Mouse (Mus musculus) embryonic fibroblast, embryonic 13.5 days (primary cell): Measurements from ENCODE around the gene Gm6871.

Experiments
- CTCF ChIP-seq: IDR thresholded peaks from 2 replicates; pipeline ENCODE4 v1.5.1; 2011; ENCODE audit warnings: mild to moderate bottlenecking, control low read depth, low read length, moderate library complexity, borderline replicate concordance; ENCODE audit not compliant: insufficient read depth
- POLR2A ChIP-seq: IDR thresholded peaks from 2 replicates; pipeline ENCODE4 v1.6.1; 2011; ENCODE audit warnings: low read depth, mild to moderate bottlenecking, control low read depth, low read length, moderate library complexity

GRCm38 (mm10) chr7:41599034-41599813 lies 25.8 kb upstream of the Gm6871 start, which contains the start of gene 2610021A01Rik:
- TF ChIP-seq CTCF (no peak), POLR2A (peak; percentile 76)
